Mouse (Mus musculus) gastrocnemius, postnatal 25 days (tissue): ENCODE measurements around the gene Hsbp1. TPM values are rescaled to one million over a fixed set of nuclear protein-coding genes. Genes with fewer than 3 reads are reported as not detected.
"Not testable (repeated sequence)": the region's sequence is repeated elsewhere in the genome, so short reads cannot be mapped to it uniquely, and the experiment has no call there.

Source experiments
- DNase-seq: peaks from one replicate; pipeline ENCODE4 v3.0.0; 2022
- long read RNA-seq, 2 experiments: library from polyadenylated mRNA; stranded (forward); transcript quantifications; one replicate each; pipeline ENCODE4 v2.0.0; 2021
- total RNA-seq, 2 experiments: library from RNA; stranded (reverse); gene quantifications; 1 replicate in 1 of 2; 2 replicates in 1 of 2; pipeline ENCODE4 v1.2.3; 2021

Hsbp1 gene
- total RNA-seq, result 100 to 1,000 TPM; 139 to 145 TPM
- long read RNA-seq, experiment 1, transcript Hsbp1-201 (4 exons, 1,208 nt), result major isoform, 367 of 377 reads
- long read RNA-seq, experiment 1, partial matches to known transcripts, result 3 of 377 reads
- long read RNA-seq, experiment 1, other reads (novel, unspliced or antisense), result 3 of 377 reads
- long read RNA-seq, experiment 2, transcript Hsbp1-201 (4 exons, 1,208 nt), result major isoform, 320 of 332 reads
- long read RNA-seq, experiment 2, partial matches to known transcripts, result 6 of 332 reads
- long read RNA-seq, experiment 2, other reads (novel, unspliced or antisense), result 3 of 332 reads

- peak; percentile 96 for DNase-seq
Measured at GRCm38 (mm10) chr8:119344190-119344856, at the start of gene Hsbp1. Gene Hsbp1 (plus strand): TSS chr8:119344488.

GRCm38 (mm10) chr8:119295477-119295876 lies 48.8 kb upstream of the Hsbp1 start:
- DNase-seq, result no peak

- DNase-seq, result not testable (repeated sequence)
Measured at GRCm38 (mm10) chr8:119297752-119298151, 46.5 kb upstream of the Hsbp1 start.

- DNase-seq, result no peak
Measured at GRCm38 (mm10) chr8:119300335-119300734, 44.0 kb upstream of the Hsbp1 start.

GRCm38 (mm10) chr8:119304196-119304595 lies 40.1 kb upstream of the Hsbp1 start:
- DNase-seq, result no peak

- DNase-seq, result no peak
Measured at GRCm38 (mm10) chr8:119311412-119311811, 32.9 kb upstream of the Hsbp1 start.

GRCm38 (mm10) chr8:119323215-119323614 lies 21.1 kb upstream of the Hsbp1 start:
- no peak for DNase-seq

- no peak for DNase-seq
Measured at GRCm38 (mm10) chr8:119339546-119339945, 4.7 kb upstream of the Hsbp1 start.

GRCm38 (mm10) chr8:119343606-119344005 lies 682 bp upstream of the Hsbp1 start:
- no peak for DNase-seq

GRCm38 (mm10) chr8:119345029-119345682 lies 868 bp downstream of the Hsbp1 start:
- no peak for DNase-seq

- DNase-seq, result no peak
Measured at GRCm38 (mm10) chr8:119345683-119346075, 1.4 kb downstream of the Hsbp1 start.

- no peak for DNase-seq
Measured at GRCm38 (mm10) chr8:119351647-119352046, 7.4 kb downstream of the Hsbp1 start.

GRCm38 (mm10) chr8:119352977-119353658 lies 8.8 kb downstream of the Hsbp1 start:
- DNase-seq, result no peak

- no peak for DNase-seq
Measured at GRCm38 (mm10) chr8:119353659-119354023, 9.4 kb downstream of the Hsbp1 start.

GRCm38 (mm10) chr8:119356631-119357030 lies 12.3 kb downstream of the Hsbp1 start:
- DNase-seq, result not testable (repeated sequence)

GRCm38 (mm10) chr8:119358175-119358574 lies 13.9 kb downstream of the Hsbp1 start:
- no peak for DNase-seq

GRCm38 (mm10) chr8:119358836-119359235 lies 14.5 kb downstream of the Hsbp1 start:
- no peak for DNase-seq

- no peak for DNase-seq
Measured at GRCm38 (mm10) chr8:119360686-119361295, 16.5 kb downstream of the Hsbp1 start.

GRCm38 (mm10) chr8:119374716-119375115 lies 30.4 kb downstream of the Hsbp1 start:
- DNase-seq, result not testable (repeated sequence)

GRCm38 (mm10) chr8:119378476-119378875 lies 34.2 kb downstream of the Hsbp1 start:
- no peak for DNase-seq

GRCm38 (mm10) chr8:119380619-119381018 lies 36.3 kb downstream of the Hsbp1 start:
- no peak for DNase-seq

- DNase-seq, result no peak
Measured at GRCm38 (mm10) chr8:119384478-119384877, 40.2 kb downstream of the Hsbp1 start.
